Mouse (Mus musculus) hindbrain, embryonic 11.5 days (tissue): ENCODE results near the gene Zxdc. TPM values are rescaled to one million over a fixed set of nuclear protein-coding genes. Genes with fewer than 3 reads are reported as not detected.

Source experiments
- ATAC-seq: fragments of 200-750 bp; cut with Nextera tagmentation; 2 replicates; pipeline ENCODE4 v1.8.0; 2017; ENCODE audit warnings: mild to moderate bottlenecking, moderate TSS enrichment, moderate library complexity; ENCODE audit not compliant: low FRiP score
- DNase-seq: peaks from one replicate; pipeline ENCODE4 v3.0.0-alpha.2; 2015; ENCODE audit warnings: low spot score
- H3K27ac ChIP-seq: fragments of 300-500 bp; sonication (generic); 2 replicates; pipeline ENCODE4 v1.5.1; 2014; ENCODE audit warnings: mild to moderate bottlenecking, low read depth, low read length
- H3K27me3 ChIP-seq: fragments of 300-500 bp; sonication (generic); 2 replicates; pipeline ENCODE4 v1.6.1; 2014; ENCODE audit warnings: mild to moderate bottlenecking, low read length, moderate library complexity, mixed read lengths; ENCODE audit not compliant: control insufficient read depth, insufficient read depth
- H3K36me3 ChIP-seq: fragments of 300-500 bp; sonication (generic); 2 replicates; pipeline ENCODE4 v1.6.1; 2014; ENCODE audit warnings: mild to moderate bottlenecking, low read length, moderate library complexity, mixed read lengths; ENCODE audit not compliant: control insufficient read depth, insufficient read depth
- H3K4me1 ChIP-seq: fragments of 300-500 bp; sonication (generic); replicated peaks from 2 replicates; pipeline ENCODE4 v1.6.1; 2014; ENCODE audit warnings: low read length, mixed read lengths; ENCODE audit not compliant: control insufficient read depth, insufficient read depth
- H3K4me2 ChIP-seq: fragments of 300-500 bp; sonication (generic); replicated peaks from 2 replicates; pipeline ENCODE4 v1.6.1; 2014; ENCODE audit warnings: mild to moderate bottlenecking, low read depth, low read length
- H3K4me3 ChIP-seq: fragments of 300-500 bp; sonication (generic); 2 replicates; pipeline ENCODE4 v1.5.1; 2014; ENCODE audit warnings: low read depth, low read length
- H3K9ac ChIP-seq: fragments of 300-500 bp; sonication (generic); 2 replicates; pipeline ENCODE4 v1.6.1; 2014; ENCODE audit warnings: low read depth, low read length
- H3K9me3 ChIP-seq: fragments of 300-500 bp; sonication (generic); 2 replicates; pipeline ENCODE4 v1.6.1; 2016; ENCODE audit warnings: low read length; ENCODE audit not compliant: control insufficient read depth
- WGBS: fragments of 180-500 bp; shearing (Covaris S2); extraction: QIAGEN DNeasy Blood & Tissue Kit; methylation state at CpG from one replicate; pipeline ENCODE4 v1.1.7; 2014; 5-methylcytosine and 5-hydroxymethylcytosine counted together
- polyA plus RNA-seq: library from polyadenylated mRNA; unstranded; fragments of >200 nt; fragmentation: Nextera tagmentation; extraction: Ambion mirVana; gene quantifications from 2 replicates; pipeline ENCODE4 v1.2.1, GENCODE M21; 2014

The Zxdc gene
- polyA plus RNA-seq, 1 experiment from 2014 or later = 10.4 TPM

- ATAC-seq = no peak
These were observed 9.1 kb upstream of the Zxdc start for GRCm38 (mm10) chr6:90360024-90360781.

GRCm38 (mm10) chr6:90360922-90361614 is 8.2 kb upstream of the Zxdc start:
- Histone ChIP-seq H3K9me3 (no peaks in the 10 kb centered on the region), H3K4me1 (no peaks in the 10 kb centered on the region), H3K27ac (no peak overlapping the region), H3K27me3 (no peaks in the 10 kb centered on the region), H3K4me3 (no peak overlapping the region), H3K9ac (no peak overlapping the region), H3K36me3 (no peaks in the 10 kb centered on the region), H3K4me2 (no peak overlapping the region)
- no peak for ATAC-seq
- 86% methylated on average over 6 of the region's 6 CpGs for whole genome bisulfite sequencing
- no peak for DNase-seq

More at GRCm38 (mm10) chr6:90360024-90360781, 9.1 kb upstream of the Zxdc start:
- Histone ChIP-seq H3K36me3 (no peaks in the 10 kb centered on the region), H3K4me2 (no peak overlapping the region), H3K27ac (no peak overlapping the region), H3K9ac (no peak overlapping the region), H3K27me3 (no peaks in the 10 kb centered on the region), H3K4me1 (no peaks in the 10 kb centered on the region), H3K9me3 (no peaks in the 10 kb centered on the region), H3K4me3 (no peak overlapping the region)
- peak; percentile 25 for DNase-seq
- WGBS = 60% methylated on average over 7 of the region's 7 CpGs

DNA sequence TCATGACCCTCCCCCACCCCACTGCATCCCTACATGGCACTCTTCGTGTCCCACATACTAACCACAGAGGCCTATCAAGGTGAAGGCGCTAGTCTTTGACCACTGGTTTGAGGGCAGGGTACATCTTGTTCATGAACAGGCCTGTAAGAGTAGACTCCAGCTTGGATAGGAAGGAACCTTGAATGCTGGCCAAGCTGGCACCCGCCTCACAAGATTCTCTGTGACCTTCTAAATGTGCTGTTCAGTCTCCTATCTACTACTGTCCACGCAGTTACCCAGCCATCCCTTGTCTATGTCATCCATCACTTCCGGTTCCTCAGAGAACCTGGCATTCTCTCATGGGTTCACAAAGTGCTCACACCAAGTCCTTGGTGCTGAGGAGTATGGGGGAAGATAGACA is 6.0 kb upstream of the Zxdc start:
- Histone ChIP-seq H3K4me2 (no peak overlapping the region), H3K36me3 (no peaks in the 10 kb centered on the region), H3K9ac (no peak overlapping the region), H3K27me3 (no peaks in the 10 kb centered on the region), H3K4me3 (no peak overlapping the region), H3K9me3 (no peaks in the 10 kb centered on the region), H3K27ac (no peak overlapping the region), H3K4me1 (no peaks in the 10 kb centered on the region)
- WGBS = 82% methylated on average over 5 of the region's 5 CpGs
- ATAC-seq (no peak), DNase-seq (no peak)

DNA sequence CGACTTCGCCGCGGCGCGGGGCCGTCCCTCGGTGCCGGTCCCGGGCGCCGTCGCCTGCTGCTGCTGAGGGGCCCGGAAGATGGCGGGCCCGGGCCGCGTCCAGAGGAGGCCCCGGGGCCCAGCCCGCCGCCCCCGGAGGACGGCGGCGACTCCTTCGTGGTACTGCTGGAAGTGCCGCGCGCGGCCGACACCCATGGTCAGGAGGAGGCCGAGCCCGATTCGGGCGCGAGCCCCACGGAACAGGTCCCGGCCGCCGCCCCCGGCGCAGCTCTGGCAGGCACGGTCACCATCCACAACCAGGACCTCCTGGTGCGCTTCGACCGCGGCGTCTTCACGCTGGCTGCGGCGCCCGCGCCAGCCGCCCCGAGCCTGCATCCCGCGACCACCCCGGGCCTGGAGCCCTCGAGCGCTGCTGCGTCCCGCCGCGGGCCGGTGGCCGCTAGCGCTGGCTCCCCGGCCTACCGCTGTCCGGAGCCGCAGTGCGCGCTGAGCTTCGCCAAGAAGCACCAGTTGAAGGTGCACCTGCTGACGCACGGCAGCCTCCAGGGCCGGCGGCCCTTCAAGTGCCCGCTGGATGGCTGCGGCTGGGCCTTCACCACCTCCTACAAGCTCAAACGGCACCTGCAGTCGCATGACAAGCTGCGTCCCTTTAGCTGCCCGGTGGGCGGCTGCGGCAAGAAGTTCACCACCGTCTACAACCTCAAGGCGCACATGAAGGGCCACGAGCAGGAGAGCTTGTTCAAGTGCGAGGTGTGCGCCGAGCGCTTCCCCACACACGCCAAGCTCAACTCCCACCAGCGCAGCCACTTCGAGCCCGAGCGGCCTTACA is 647 bp downstream of the Zxdc start:
- Histone ChIP-seq H3K4me3 (peak overlapping the region; percentile 96), H3K36me3 (peaks cover 6% of the 10 kb centered on the region; the same call in 1 of the 2 replicates), H3K4me2 (peak overlapping the region; percentile 96), H3K27me3 (no peaks in the 10 kb centered on the region), H3K27ac (peak overlapping the region; percentile 73), H3K9ac (peak overlapping the region; percentile 85), H3K4me1 (peaks cover 6% of the 10 kb centered on the region; the same call in 1 of the 2 replicates), H3K9me3 (no peaks in the 10 kb centered on the region)
- ATAC-seq = peak; percentile 87
- DNase-seq = peak; percentile 61
- WGBS = under 1% methylated on average over 65 of the region's 98 CpGs

- WGBS = 90% methylated on average over 4 of the region's 4 CpGs
- no peak overlapping the region for H3K4me2 ChIP-seq
- no peak overlapping the region for H3K27ac ChIP-seq
- peaks cover 6% of the 10 kb centered on the region; the same call in 1 of the 2 replicates for H3K36me3 ChIP-seq
- no peaks in the 10 kb centered on the region for H3K27me3 ChIP-seq
- H3K9me3 ChIP-seq = no peaks in the 10 kb centered on the region
- H3K9ac ChIP-seq = no peak overlapping the region
- peaks cover 6% of the 10 kb centered on the region; the same call in 1 of the 2 replicates for H3K4me1 ChIP-seq
- H3K4me3 ChIP-seq = no peak overlapping the region
- ATAC-seq (no peak), DNase-seq (no peak)
These were observed 5.4 kb downstream of the Zxdc start for GRCm38 (mm10) chr6:90374647-90375046.

DNA sequence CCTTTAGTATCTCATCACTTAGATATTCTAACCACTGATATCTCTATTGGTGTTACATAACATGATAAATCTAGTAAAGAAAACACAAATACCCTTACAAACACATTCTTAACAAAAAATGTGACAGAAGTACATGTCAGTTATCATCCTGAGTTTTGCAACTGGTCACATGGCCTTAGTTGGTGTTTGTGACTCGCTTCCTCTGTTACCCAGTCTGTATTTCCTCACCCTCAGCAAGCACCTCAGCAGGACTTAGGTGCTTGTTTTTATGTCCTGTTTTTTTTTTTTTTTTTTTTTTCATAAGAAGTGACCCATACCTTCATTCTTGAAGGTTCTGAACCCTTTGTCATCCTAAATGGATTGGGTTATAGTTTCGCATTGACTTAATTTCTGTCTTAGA is 8.4 kb downstream of the Zxdc start:
- Histone ChIP-seq H3K4me1 (no peaks in the 10 kb centered on the region), H3K9ac (no peak overlapping the region), H3K27me3 (no peaks in the 10 kb centered on the region), H3K4me2 (no peak overlapping the region), H3K9me3 (no peaks in the 10 kb centered on the region), H3K4me3 (no peak overlapping the region), H3K27ac (no peak overlapping the region), H3K36me3 (peaks cover 6% of the 10 kb centered on the region)
- WGBS = 95% methylated on average over 2 of the region's 2 CpGs
- ATAC-seq (no peak), DNase-seq (no peak)

DNA sequence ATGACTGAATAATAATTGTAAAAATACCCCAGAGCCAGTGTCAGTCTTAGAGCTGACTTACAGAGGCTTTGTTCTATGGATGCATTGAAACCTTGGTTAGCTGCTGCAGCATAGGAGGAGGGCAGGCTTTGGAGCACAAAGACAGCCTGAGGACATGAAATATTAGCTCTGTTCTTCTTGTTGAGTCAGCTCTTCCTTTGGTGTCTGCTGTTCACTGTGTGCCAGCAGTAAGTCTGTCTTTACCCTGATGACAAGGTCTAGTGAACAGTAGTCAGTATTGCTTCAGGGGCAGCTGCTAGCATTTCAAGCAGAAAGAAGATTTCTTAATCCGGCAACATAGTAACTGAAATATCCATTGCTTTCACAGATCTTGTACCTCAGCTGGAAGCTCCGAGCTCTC is 12.2 kb downstream of the Zxdc start:
- Histone ChIP-seq H3K9ac (no peak overlapping the region), H3K4me2 (no peak overlapping the region), H3K27me3 (no peaks in the 10 kb centered on the region), H3K27ac (no peak overlapping the region), H3K4me1 (no peaks in the 10 kb centered on the region), H3K4me3 (no peak overlapping the region), H3K9me3 (no peaks in the 10 kb centered on the region), H3K36me3 (peaks cover 3% of the 10 kb centered on the region)
- ATAC-seq (no peak), DNase-seq (no peak)
- 85% methylated on average over 2 of the region's 2 CpGs for WGBS

GRCm38 (mm10) chr6:90390629-90391028 is 21.3 kb downstream of the Zxdc start:
- H3K27ac ChIP-seq = no peak overlapping the region
- no peak overlapping the region for H3K9ac ChIP-seq
- DNase-seq = no peak
- H3K36me3 ChIP-seq = no peaks in the 10 kb centered on the region
- no peak for ATAC-seq
- H3K27me3 ChIP-seq = no peaks in the 10 kb centered on the region
- no peak overlapping the region for H3K4me2 ChIP-seq
- no peaks in the 10 kb centered on the region for H3K9me3 ChIP-seq
- H3K4me1 ChIP-seq = no peaks in the 10 kb centered on the region
- WGBS = 86% methylated on average over 4 of the region's 4 CpGs
- no peak overlapping the region for H3K4me3 ChIP-seq
